ENCODE assay signal across 22 mouse cellular contexts in genomic region chr19:40440951-40441350, GRCm38 (mm10).
DNase-seq lines count a peak whose midpoint lies in the region; ATAC-seq and TF ChIP-seq lines count a peak whose summit lies in the region.
"Had no signal": no experiment of that assay in that cellular context is flagged by ENCODE, and none has a peak within 500 bp of the region (broad histone marks: within the 10 kb centered on the region; RNA-seq: fewer than 3 reads in every experiment).

No protein-coding gene starts in this region.

- TF ChIP-seq POLR2A in heart, adult 2 months (IDR thresholded peaks at IDR 0.05; ENCODE audit: insufficient read depth, low read depth, low read length) = no peak

- no peak overlapping the region for H3K4me3 ChIP-seq in heart, adult 2 months
- H3K4me3 ChIP-seq in heart, embryonic 11.5 days (ENCODE audit: low read depth, low read length) = no peak overlapping the region
- no peak overlapping the region for H3K4me3 ChIP-seq in lung, embryonic 15.5 days
- no peak overlapping the region for H3K4me3 ChIP-seq in heart, embryonic 12.5 days
- H3K4me3 ChIP-seq in hindbrain, postnatal 0 days (ENCODE audit: low read length) = no peak overlapping the region
- H3K4me3 ChIP-seq: forebrain, embryonic 12.5 days; kidney, embryonic 15.5 days; limb, embryonic 15.5 days; midbrain, embryonic 13.5 days; neural tube, embryonic 13.5 days had no signal

- peaks cover 38% of the 10 kb centered on the region for H3K36me3 ChIP-seq in heart, adult 2 months (ENCODE audit: control insufficient read depth, insufficient read depth, low read length)
- 0 out of 2 replicates have a peak, but pooled peaks cover under 1% of the 10 kb centered on the region for H3K36me3 ChIP-seq in heart, embryonic 11.5 days (ENCODE audit: control insufficient read depth, insufficient read depth, low read length)
- no peaks in the 10 kb centered on the region for H3K36me3 ChIP-seq in lung, embryonic 15.5 days
- peaks cover 11% of the 10 kb centered on the region for H3K36me3 ChIP-seq in heart, embryonic 12.5 days
- no peaks in the 10 kb centered on the region for H3K36me3 ChIP-seq in hindbrain, postnatal 0 days (ENCODE audit: insufficient read depth, low read length)
- H3K36me3 ChIP-seq: forebrain, embryonic 12.5 days had no signal

- H3K27ac ChIP-seq in heart, adult 2 months = peak overlapping the region; percentile 62
- H3K27ac ChIP-seq in heart, embryonic 11.5 days (ENCODE audit: low read depth, low read length) = no peak overlapping the region
- H3K27ac ChIP-seq in lung, embryonic 15.5 days = no peak overlapping the region
- peak overlapping the region; percentile 75 for H3K27ac ChIP-seq in heart, embryonic 12.5 days (ENCODE audit: poor library complexity, severe bottlenecking)
- H3K27ac ChIP-seq in hindbrain, postnatal 0 days = no peak overlapping the region
- H3K27ac ChIP-seq: forebrain, embryonic 12.5 days; hindbrain, embryonic 14.5 days; kidney, embryonic 15.5 days; limb, embryonic 15.5 days; midbrain, embryonic 13.5 days; neural tube, embryonic 13.5 days had no signal

- H3K79me2 ChIP-seq in heart, adult 2 months (replicated peaks; ENCODE audit: control insufficient read depth, insufficient read depth, low read length) = peaks cover 3% of the 10 kb centered on the region; the same call in 1 of the 2 replicates

- H3K9me3 ChIP-seq in heart, embryonic 11.5 days (replicated peaks; ENCODE audit: control insufficient read depth, low read length) = no peaks in the 10 kb centered on the region
- no peaks in the 10 kb centered on the region for H3K9me3 ChIP-seq in lung, embryonic 15.5 days
- no peaks in the 10 kb centered on the region for H3K9me3 ChIP-seq in heart, embryonic 12.5 days (replicated peaks)
- H3K9me3 ChIP-seq in hindbrain, postnatal 0 days (ENCODE audit: low read length) = no peaks in the 10 kb centered on the region
- H3K9me3 ChIP-seq: forebrain, embryonic 12.5 days; kidney, embryonic 15.5 days; limb, embryonic 15.5 days; neural tube, embryonic 13.5 days had no signal

- peak in 1 of 2 experiments; percentile 44 for DNase-seq in heart, adult 2 months
- no peak for DNase-seq in lung, postnatal 10 days
- DNase-seq in hindbrain, postnatal 0 days (ENCODE audit: low spot score) = no peak
- no peak for DNase-seq in left cerebral cortex, adult 8-10 months (ENCODE audit: low spot score in 2 of 2)
- DNase-seq: cerebellum, adult 18-20 months; cerebellum, postnatal 25 days; embryo, embryonic 11 days; gastrocnemius, postnatal 10 days; layer of hippocampus, postnatal 36 days; right cerebral cortex, adult 18-20 months; thymus, postnatal 36 days had no signal

- no peak for TF ChIP-seq EP300 in heart, adult 2 months (IDR thresholded peaks at IDR 0.05; ENCODE audit: insufficient read depth, low read depth, low read length)

- TF ChIP-seq CTCF in heart, adult 2 months (IDR thresholded peaks at IDR 0.05) = no peak
- TF ChIP-seq CTCF in hindbrain, postnatal 0 days (IDR thresholded peaks at IDR 0.05; ENCODE audit: low read depth) = no peak

- peaks cover 24% of the 10 kb centered on the region for H3K4me1 ChIP-seq in heart, adult 2 months (ENCODE audit: control insufficient read depth, insufficient read depth, low read length)
- peaks cover 58% of the 10 kb centered on the region for H3K4me1 ChIP-seq in heart, embryonic 11.5 days (ENCODE audit: control insufficient read depth, insufficient read depth, low read length)
- peaks cover 29% of the 10 kb centered on the region for H3K4me1 ChIP-seq in lung, embryonic 15.5 days
- H3K4me1 ChIP-seq in heart, embryonic 12.5 days (replicated peaks) = peaks cover 60% of the 10 kb centered on the region
- H3K4me1 ChIP-seq in hindbrain, postnatal 0 days (ENCODE audit: insufficient read depth, low read length) = 0 out of 2 replicates have a peak, but pooled peaks cover 3% of the 10 kb centered on the region
- H3K4me1 ChIP-seq: midbrain, embryonic 13.5 days had no signal

- no peak for ATAC-seq in heart, embryonic 11.5 days (replicated peaks; ENCODE audit: insufficient number of reproducible peaks, low FRiP score, low TSS enrichment)
- peak; percentile 39; the same call in 1 of the 2 replicates for ATAC-seq in lung, embryonic 15.5 days (ENCODE audit: borderline replicate concordance, extremely low read depth, low FRiP score, low TSS enrichment)
- no peak for ATAC-seq in heart, embryonic 12.5 days (ENCODE audit: insufficient number of reproducible peaks, low FRiP score)
- ATAC-seq in hindbrain, postnatal 0 days = no peak
- ATAC-seq: intestine, embryonic 16.5 days; midbrain, embryonic 13.5 days had no signal

- no peaks in the 10 kb centered on the region for H3K27me3 ChIP-seq in heart, adult 2 months (ENCODE audit: control insufficient read depth, insufficient read depth, low read length)
- H3K27me3 ChIP-seq in heart, embryonic 11.5 days (ENCODE audit: control insufficient read depth, insufficient read depth, low read length) = no peaks in the 10 kb centered on the region
- H3K27me3 ChIP-seq in lung, embryonic 15.5 days = no peaks in the 10 kb centered on the region
- no peaks in the 10 kb centered on the region for H3K27me3 ChIP-seq in heart, embryonic 12.5 days (replicated peaks)
- H3K27me3 ChIP-seq in hindbrain, postnatal 0 days (ENCODE audit: insufficient read depth, low read length) = no peaks in the 10 kb centered on the region
- H3K27me3 ChIP-seq: CH12.LX; forebrain, embryonic 12.5 days; kidney, embryonic 15.5 days; limb, embryonic 15.5 days; midbrain, embryonic 13.5 days; neural tube, embryonic 13.5 days had no signal

- no peak overlapping the region for H3K4me2 ChIP-seq in heart, embryonic 11.5 days
- H3K4me2 ChIP-seq in lung, embryonic 15.5 days = no peak overlapping the region
- no peak overlapping the region for H3K4me2 ChIP-seq in heart, embryonic 12.5 days
- no peak overlapping the region for H3K4me2 ChIP-seq in hindbrain, postnatal 0 days (ENCODE audit: low read depth, low read length)
- H3K4me2 ChIP-seq: forebrain, embryonic 12.5 days; hindbrain, embryonic 14.5 days; kidney, embryonic 15.5 days; limb, embryonic 15.5 days; midbrain, embryonic 13.5 days; neural tube, embryonic 13.5 days had no signal

- intact Hi-C loops in heart, adult 2 months (cut with DNase I) = no loop called here

- no peak overlapping the region for H3K9ac ChIP-seq in heart, adult 2 months (ENCODE audit: low read depth, low read length)
- no peak overlapping the region for H3K9ac ChIP-seq in heart, embryonic 11.5 days (ENCODE audit: low read depth, low read length)
- H3K9ac ChIP-seq in lung, embryonic 15.5 days = no peak overlapping the region
- no peak overlapping the region for H3K9ac ChIP-seq in heart, embryonic 12.5 days
- H3K9ac ChIP-seq in hindbrain, postnatal 0 days (replicated peaks; ENCODE audit: low read length) = no peak overlapping the region
- H3K9ac ChIP-seq: forebrain, embryonic 12.5 days; hindbrain, embryonic 14.5 days; kidney, embryonic 15.5 days; limb, embryonic 15.5 days; midbrain, embryonic 13.5 days; neural tube, embryonic 13.5 days had no signal

- 26% methylated on average over 4 of the region's 4 CpGs for WGBS in heart, adult 2 months
- WGBS in heart, embryonic 11.5 days (ENCODE audit: insufficient replicate concordance) = 17% methylated on average over 4 of the region's 4 CpGs
- WGBS in lung, embryonic 15.5 days = 27% methylated on average over 4 of the region's 4 CpGs
- WGBS in heart, embryonic 12.5 days = 9% methylated on average over 4 of the region's 4 CpGs
- 54% methylated on average over 4 of the region's 4 CpGs for WGBS in hindbrain, postnatal 0 days

Comparison
In these comparisons a context has a peak if more than half of its experiments do, and no peak if none do; other contexts are left out.
1. H3K27ac ChIP-seq: peak in heart, adult 2 months (single experiment) and heart, embryonic 12.5 days (single experiment); none in heart, embryonic 11.5 days (single experiment), lung, embryonic 15.5 days (single experiment) and hindbrain, postnatal 0 days (single experiment).